Mouse (Mus musculus) right cerebral cortex, adult 18-20 months (tissue): ENCODE measurements around the gene Pygb.

ENCODE experiments used
- DNase-seq: peaks from one replicate; pipeline ENCODE4 v3.0.0; 2022; ENCODE audit warnings: mixed read lengths

Gene Pygb

DNA sequence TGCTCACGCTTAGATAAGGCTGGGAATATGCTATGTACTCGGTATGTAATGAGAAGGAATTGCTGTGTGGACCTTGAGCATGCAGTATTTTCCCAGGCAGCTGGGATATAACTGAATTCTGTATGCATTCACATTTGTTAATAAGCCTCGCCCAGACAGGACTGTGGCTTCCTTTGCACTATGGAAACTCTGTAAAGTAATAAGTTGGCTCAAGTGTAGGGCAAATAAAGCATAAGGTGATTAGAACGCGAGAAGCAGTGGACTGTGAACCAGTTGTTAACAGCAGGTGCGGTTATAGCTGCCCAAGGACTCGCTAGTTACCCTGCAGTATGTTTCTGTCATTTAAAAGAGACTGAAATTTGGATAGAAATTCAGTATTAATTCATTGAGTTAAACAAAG is 11.5 kb downstream of the Pygb start:
- DNase-seq = no peak

DNA sequence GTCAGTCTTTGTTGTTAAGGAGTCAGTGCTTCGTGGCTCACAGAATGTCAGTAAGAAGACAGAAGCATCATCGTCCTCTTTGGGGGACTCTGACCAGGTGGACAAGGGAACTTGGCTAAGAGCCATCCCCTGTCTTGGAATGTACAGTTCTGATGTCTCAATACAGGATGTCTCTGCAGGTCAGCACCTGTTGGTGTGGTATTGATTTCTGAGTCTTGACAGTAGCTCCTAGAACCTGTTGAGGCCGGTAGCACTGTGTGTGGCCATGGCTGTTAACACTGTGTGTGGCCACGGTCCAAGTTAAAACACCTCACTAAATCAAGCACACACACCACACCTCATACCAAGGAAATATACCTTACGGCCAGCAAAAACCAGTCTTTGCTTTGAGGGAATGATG is 14.1 kb downstream of the Pygb start:
- DNase-seq = no peak

DNA sequence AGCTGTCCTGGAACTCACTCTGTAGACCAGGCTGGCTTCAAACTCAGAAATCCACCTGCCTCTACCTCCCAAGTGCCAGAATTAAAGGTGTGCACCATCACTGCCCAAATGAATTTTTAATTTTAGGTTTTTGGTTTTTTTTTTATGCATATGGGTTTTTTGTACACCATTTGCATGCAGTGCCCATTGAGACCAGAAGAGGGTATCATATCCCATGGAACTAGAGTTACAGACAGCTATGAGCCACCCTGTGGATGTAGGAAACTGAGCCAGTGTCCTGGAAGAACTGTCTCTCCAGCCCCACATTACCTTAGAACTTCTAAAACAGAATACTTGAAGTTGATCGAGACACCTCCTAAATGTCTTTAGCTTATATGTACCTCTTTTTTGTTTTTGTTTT is 16.5 kb downstream of the Pygb start:
- DNase-seq = no peak

DNA sequence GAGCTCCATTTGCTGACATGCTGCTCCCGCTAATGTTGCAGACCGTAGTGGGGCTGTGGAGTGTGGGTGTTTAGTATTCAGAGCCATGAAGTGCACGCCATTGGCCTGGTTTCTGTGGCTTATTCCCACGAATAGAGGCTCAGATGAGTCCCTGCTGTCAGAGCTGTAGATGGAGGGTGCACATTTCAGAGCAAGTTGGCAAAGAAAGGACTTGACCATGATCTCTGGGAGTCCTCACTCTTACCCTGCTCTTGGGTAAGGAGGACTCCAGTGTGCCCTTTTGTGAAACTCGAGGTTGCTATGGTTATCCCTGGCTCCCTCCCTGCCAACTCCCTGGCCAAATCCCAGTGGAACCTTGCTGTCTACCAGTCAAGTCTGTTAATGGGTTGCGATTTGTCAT is 21.8 kb downstream of the Pygb start:
- no peak for DNase-seq

DNA sequence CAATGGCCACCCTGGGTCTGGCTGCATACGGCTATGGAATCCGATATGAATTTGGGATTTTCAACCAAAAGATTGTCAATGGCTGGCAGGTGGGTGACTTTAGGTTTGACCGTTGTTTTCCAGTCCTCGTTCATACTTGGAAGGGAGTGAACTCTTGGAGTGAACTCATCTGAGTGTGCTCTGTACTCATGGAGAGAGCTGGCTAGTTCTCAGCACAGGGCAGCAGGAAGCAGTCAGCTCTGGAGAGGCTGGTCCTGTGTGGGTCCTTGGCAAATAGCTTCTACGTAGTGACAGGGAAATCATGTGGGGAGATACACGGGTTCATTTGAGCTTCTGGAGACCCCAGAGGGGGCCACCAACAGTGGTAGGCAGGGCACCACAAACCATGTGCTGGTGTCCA is 22.3 kb downstream of the Pygb start:
- DNase-seq = no peak

DNA sequence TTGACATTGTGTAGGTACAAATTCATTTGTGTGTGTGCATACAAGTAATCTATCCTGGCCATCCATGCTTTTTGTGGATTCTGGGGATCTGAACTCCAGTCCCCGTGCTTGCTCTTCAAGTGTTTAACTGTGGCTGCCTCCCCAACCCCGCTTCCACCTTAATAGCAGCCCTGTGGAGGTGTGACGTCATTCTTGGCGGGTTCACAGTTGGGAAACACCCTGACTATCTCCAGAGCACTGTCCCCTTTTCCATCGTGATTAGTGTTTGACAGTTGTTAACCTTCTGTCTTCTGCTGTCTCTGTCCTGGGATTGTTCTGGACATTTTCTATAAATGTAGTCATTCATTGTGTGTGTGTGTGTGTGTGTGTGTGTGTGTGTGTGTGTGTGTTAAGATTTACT is 24.1 kb downstream of the Pygb start:
- DNase-seq = no peak

DNA sequence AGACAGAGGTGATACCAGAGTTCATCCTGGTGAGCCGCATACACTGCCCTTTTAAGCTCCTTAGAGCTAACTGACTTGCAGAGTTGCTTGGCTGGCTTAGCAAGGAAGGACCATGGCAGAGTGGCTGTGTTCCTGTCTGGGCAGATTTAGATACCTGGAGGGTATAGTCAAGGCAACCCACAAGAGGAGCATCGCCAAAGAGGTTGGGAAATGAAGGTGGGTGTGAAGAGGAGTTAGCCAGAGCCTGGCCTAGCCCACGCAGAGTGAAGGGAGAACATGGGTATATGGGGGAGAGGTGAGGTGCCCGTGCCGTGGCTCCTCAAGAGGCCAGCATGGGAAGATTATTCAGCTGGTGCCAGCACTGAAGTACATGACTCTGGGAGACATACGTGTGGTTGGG is 26.3 kb downstream of the Pygb start:
- DNase-seq = no peak

DNA sequence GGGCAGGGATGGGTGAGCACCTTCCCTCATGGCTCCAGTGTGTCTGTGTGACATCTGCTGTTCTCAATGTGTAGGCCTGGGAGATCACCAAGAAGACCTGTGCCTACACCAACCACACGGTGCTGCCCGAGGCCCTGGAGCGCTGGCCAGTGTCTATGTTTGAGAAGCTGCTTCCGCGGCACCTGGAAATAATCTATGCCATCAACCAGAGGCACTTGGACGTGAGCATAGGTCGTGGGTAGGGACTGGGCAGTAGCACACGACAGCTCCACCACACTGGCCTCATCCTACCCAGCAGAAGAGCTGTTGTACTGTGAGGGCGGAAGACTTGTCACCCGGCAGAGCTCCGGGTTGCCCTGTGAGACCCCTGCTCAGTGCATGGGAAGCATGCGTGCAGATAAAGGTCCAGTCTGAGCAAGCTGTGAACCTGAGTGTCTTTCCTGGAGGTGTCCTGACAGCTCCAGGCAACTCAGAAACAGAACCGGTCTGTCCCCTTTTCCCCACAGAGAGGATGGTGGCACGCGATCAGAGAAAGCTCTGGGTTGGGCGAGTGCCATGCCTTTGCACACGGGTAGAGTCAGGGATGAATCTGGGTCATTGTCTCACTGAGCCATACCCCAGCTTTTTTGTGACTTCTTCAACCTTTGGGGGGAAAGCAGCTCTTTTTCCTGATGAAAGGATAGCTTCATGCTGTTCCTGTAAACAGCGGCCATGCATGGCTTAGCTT is 30.3 kb downstream of the Pygb start:
- no peak for DNase-seq

DNA sequence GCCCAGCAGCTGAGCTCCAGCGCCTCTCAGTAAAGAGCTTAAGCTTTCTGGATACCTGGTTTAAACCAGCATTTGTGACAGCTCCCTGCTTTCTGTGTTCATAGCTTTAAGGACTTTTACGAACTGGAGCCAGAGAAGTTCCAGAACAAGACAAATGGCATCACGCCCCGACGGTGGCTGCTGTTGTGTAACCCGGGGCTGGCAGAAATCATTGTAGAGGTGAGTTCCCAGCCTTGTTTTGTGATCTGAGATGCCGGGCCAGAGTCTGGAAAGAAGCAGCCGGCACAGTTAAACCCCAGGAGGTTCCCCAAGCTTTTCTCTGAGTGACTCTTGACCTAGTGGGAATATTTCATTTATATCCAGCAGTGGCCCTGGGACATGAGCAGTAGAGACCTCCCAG is 32.2 kb downstream of the Pygb start:
- no peak for DNase-seq

DNA sequence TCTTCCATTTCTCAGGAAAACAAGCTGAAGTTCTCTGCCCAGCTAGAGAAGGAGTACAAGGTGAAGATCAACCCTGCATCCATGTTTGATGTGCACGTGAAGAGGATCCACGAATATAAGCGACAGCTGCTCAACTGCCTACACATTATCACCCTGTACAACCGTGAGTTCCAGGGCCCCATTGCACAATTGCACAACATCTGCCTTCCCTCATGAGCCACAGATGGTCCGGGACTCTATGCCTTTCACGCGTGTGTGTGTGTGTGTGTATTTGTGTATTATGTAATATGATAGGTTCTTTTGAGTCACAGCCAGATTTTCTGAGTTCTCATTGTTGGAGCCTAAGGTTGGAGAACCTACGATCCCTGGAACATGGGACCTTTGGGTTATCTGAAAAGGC is 34.2 kb downstream of the Pygb start:
- no peak for DNase-seq

DNA sequence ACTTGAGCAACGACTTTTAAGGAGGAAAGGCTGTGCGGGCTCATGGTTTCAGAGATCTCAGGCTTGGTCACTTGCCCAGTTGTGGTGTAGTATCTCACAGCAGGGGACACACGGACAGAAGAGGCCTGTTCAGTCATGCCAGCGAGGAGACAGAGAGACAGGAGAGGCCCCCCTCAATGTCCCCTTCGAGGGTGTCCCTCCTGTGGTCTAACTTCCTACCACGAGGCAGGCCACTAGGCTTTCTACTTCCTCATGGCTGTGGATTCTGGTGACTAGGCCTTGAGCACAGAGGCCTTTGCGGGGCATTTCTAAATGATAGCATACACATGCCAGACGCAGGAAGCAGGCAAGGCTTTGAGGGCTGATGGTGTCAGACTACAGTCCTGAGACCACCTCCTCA is 36.5 kb downstream of the Pygb start:
- no peak for DNase-seq

DNA sequence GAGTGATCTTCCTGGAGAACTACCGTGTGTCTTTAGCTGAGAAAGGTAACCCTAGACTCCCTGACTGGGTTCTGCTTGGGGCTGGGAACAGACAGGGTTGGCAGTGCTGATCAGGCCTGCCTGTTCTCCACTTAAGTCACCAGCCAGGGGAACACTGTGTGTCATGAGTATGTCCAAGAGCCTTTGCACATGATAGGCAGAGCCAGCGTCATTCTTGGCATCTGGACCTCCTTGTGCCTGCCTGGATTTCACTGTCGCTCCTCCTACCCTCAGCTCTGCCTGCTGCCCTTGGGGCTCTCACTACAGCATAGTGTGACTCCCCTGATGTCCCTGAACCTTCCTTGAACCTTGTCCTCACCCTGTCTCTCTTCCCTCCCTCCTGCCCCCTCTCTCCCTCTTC is 39.9 kb downstream of the Pygb start:
- DNase-seq = no peak

DNA sequence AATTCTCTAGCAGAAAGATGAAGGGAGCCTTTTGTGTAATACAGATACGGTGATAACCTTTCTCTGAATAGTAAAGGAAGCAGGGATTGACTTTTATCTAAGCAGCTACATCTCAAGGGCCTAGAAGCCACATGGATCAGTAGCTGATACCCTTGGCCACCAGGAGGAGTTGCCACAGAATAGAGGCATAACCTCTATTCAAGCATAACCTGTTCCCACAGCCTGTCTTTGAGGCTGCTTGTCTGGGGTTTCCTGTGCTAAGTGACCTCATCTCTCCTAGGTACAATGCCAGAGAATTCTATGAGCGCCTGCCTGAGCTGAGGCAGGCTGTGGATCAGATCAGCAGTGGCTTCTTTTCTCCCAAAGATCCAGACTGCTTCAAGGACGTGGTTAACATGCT is 41.6 kb downstream of the Pygb start:
- DNase-seq = no peak

DNA sequence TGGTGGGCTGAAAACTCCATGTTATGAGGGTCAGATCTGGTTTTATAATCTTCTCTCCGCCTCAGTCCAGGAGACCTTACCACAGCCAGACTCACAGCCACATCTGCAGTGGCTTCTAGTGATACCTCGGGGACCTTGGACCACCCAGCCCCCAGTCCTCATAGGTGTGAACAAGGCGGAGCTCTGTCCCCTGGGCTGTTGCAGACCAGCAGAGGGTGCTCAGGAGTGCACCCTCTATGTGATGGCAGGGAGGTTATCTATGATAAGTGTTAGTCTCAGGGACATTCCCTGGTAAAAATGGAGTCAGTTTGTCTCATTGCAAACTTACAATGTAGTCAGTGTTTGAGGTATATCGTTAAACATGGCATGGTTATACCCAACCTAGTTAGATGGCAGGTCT is 42.1 kb downstream of the Pygb start:
- no peak for DNase-seq

DNA sequence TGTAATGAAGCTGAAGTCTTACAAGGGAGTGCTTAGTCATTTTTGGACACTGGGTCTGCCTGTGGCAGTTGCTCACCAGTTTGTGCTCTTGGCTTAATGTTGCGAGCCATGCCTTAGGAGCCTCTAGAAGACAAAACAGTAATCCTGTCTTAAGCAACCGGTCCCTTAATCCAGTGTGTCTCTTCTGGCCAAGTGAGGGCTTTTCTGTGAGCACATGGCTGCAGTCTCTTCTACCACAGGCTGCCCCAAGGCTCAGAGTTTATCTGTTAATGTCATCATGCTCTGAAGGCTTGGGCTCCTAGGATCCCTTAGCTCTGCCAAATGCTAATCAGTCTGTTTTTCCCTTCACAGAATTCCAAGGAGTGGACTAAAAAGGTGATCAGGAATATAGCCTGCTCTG is 43.5 kb downstream of the Pygb start:
- DNase-seq = no peak

DNA sequence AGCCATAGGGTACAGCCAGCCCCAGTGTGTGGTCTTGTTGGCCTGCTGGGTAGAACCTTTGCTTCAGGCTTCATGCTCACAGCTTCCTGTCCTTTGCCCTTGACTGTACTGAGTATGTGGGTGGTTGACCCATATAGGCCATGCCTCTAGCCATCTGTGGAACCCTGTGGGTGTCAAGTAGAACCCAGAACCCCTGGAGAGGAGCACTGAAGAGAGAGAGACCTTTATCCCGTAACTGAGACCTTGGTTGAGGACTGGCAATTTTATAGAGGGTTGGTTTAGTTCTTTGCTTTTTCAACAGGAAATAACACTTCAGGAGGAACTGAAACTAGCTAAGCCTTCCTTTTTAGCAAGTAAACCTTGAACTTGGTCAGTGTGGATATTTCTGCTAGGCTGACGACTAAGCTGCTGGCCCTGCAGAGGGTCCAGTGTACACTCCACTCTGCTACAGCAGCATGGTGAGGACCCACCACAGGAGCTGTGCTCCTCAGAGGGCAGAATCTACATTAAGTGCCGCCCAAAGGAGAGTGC is 44.4 kb downstream of the Pygb start:
- no peak for DNase-seq

DNA sequence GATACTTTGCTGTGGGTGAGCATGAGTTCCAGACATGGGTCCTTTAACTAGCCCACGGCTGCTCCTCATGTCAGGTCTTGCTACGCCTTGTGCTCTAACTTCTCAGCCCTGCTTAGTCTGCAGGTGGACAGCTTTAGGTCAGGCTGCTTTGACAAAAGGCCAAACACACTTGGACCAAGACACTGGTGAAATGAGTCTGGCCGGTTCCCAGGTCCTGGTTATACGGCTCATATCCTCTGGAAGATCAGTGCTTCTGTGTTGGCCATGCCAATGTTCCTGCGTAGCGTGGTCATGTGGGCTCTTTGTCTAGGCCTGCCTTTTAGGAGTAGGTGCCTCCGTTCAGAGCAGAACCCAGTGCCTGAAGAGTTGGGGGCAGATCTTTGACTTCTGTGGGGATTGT is 45.5 kb downstream of the Pygb start:
- no peak for DNase-seq

DNA sequence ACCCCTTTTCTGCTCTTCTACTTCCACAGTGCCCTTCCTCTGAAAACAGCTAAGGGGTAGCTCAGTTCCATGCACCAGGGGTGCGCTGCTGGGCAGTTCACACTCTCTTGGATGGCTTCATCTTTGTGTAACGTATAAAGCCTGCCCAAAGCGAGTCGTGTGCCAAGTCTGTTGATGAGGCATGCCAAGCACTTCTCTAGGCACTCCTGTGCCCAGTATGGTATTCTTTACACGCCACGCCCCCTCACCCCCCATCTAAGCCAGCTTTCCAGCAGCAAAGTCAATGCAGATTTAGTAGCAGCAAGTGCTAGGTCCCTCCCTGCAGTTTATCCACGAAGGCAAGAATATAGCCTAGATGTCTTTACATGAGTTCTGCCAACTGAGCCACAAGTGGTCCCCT is 48.1 kb downstream of the Pygb start:
- DNase-seq = no peak

DNA sequence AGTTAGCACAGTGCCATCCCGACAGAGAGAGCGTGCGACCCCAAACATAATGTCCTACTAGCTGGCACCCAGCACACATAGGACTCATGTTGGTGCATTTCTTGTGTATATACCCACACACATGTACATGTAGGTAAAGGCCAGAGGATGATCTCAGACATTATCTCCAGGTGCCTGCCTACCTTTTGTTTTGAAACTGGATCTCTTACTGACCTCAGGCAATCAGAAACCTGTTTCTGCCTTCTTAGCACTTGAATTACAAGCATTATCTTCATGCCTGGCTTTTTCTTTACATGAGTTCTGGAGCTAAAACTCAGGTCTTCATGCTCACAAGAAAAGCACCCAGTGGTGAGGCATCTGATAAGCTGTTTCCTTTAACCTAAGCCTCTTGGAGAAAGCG is 49.4 kb downstream of the Pygb start:
- no peak for DNase-seq

DNA sequence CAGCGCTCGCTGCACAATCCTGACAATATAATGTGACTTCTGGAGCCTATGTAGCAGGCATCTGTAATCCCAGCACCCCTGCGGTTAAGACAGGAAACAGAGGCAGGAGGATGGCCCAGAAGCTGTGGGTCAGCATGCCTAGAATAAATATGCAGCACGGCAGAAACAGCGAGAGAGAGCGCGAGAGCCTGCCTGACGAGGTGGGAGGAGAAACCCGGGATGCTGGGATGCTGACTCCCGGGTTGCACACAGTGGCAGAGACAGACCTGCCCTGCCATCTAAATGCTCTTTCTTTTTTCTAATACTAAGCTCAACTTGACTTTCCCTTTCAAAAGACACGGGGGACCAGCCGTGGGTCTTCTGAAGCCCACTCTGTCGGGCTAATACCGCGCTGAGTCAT is 50.4 kb downstream of the Pygb start:
- no peak for DNase-seq

DNA sequence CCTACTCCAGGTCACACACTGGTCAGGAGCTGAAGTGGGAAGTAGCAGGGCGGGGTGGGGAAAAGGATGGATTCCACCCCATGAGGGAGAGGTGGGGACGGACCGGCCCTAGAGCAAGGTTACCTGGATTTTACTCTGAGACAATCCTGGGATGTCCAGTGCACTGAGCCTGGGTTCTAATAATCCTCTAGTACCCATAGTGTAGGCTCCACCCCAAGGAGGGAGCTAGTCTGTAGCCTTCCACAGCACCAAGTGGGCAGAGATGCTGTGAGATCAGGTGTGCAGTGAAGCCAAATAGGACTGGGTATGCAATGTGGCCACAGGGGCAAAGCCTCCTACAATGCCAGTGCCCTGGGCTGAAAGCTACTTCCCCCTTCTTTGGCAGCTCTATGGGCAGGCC is 51.2 kb downstream of the Pygb start:
- DNase-seq = no peak

DNA sequence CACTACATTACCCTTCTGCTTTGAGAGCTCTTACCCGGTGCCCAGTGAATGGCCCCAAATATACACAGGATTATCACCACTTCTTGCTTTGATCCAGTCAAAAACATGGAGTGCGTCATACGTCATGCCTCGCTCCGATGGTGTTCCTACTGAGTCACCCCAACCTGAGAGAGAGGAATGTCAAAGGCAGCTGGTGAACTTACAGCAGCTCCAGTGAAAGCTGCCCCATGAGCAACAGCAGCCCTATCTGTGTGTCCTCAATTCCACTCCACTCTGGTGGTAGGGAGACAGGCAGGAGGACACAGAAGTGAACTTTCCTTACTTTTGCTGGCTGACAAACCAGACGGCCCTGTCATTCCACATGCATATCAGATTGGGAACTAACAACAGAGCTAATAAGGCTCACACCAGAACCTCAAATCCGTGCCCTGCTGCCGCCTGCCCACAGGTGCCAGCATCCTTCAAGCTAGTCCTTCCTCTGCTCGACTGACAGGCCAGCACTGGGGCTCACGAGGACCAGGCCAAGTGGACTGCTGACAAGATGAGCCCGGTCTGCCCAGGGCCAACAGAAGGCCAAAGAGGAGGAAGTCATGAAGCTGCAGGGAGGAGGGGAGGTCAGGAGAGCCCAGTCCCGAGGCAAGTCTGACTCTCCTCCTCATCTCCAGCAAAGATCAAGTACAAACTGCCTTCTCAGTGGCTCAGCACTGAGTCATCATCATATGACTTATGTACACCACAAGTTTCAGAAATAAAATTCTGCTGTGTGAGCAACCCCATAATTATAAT is 53.3 kb downstream of the Pygb start:
- peak; percentile 62 for DNase-seq

DNA sequence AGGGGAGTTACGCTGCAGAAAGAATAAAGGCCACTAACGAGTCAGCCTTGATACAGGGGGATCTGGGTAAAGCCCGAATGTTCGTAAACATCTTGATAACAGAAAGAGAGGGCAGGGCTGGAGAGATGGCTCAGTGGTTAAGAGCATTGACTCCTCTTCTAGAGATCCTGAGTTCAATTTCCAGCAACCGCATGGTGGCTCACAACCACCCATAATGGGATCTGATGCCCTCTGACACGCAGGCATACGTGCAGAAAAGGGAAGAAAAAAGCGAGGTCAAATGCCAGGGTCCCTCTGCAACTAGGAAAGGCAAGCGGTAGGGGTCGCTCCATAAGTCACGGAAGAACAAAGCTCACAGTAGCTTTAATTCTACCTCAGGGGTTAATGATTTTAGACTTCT is 54.6 kb downstream of the Pygb start:
- DNase-seq = no peak

DNA sequence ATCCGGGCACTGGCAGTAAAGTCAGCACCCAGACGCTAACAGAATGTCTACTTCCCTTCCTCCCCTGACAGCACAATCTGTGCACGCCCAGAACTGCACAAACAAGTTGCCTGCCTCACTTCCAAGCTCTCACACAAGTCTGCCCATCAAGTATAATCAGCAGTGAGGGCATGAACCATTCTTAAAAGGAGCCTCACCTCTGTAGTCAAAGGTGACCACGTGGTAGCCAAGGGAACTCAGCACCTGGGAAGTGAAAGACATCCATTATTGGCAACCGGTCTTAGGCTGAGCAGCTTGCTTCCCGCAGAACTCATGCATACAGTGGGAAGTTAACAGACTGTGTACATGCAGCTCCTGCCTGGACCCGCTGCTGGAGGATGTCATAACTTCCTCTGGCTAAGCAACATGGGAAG is 55.5 kb downstream of the Pygb start:
- no peak for DNase-seq

DNA sequence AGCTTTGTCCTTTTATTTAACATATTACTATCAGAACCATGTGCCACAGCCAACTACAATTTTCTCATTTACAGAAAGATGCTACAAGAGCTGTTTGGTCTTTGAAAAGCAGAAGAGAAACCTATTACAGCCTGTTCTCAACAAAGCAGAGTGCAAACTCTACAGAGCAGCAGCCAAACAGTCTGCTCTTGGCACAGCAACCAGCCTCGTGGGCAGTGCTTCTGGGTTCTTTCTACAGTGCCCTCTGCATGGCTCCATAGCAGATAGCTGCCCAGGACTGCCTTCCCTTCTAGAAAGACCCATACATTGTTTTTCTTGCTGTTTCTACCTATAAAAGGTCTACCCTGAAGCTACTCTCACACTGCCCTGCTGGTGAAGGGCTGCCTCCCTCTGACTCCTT is 58.3 kb downstream of the Pygb start:
- peak; percentile 80 for DNase-seq
